In the genomic region with DNA sequence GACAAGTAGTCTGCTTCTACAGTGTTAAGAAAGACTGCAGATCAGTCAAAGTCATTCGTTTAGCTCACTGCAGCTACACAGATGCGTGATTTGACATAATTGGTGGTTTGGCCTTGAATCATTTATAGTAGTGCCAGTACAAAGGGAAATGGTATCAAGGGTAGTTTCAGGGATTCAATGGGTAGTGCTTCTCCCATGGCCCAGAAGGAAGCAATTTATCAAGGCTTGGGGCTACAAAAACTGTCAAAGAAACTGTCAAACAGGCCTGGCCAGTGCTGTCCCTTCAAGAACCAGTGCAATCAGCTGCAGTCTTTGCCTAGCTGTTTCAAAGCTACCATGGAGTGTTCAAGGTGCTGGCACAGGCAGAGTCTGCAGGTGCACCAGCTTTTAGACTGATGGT, we compare ENCODE assay signal across 21 mouse cellular contexts.
DNase-seq lines count a peak whose midpoint lies in the region; ATAC-seq and TF ChIP-seq lines count a peak whose summit lies in the region.
"Had no signal": no experiment of that assay in that cellular context is flagged by ENCODE, and none has a peak within 500 bp of the region (broad histone marks: within the 10 kb centered on the region; RNA-seq: fewer than 3 reads in every experiment).

No protein-coding gene starts in this region.

- no peak overlapping the region for H3K4me3 ChIP-seq in hindbrain, embryonic 16.5 days (ENCODE audit: low read length)
- no peak overlapping the region for H3K4me3 ChIP-seq in hindbrain, embryonic 14.5 days (replicated peaks; ENCODE audit: low read length)
- no peak overlapping the region for H3K4me3 ChIP-seq in midbrain, embryonic 15.5 days
- no peak overlapping the region for H3K4me3 ChIP-seq in midbrain, postnatal 0 days (ENCODE audit: low read depth, low read length)
- H3K4me3 ChIP-seq in midbrain, embryonic 16.5 days (ENCODE audit: low read depth, low read length) = no peak overlapping the region
- H3K4me3 ChIP-seq: embryonic facial prominence, embryonic 12.5 days; gastrocnemius, adult 2 months; heart, embryonic 12.5 days; hindbrain, embryonic 10.5 days; hindbrain, embryonic 15.5 days had no signal

- no peak overlapping the region for H3K9ac ChIP-seq in hindbrain, embryonic 16.5 days (ENCODE audit: low read depth, low read length)
- H3K9ac ChIP-seq in hindbrain, embryonic 14.5 days = no peak overlapping the region
- no peak overlapping the region for H3K9ac ChIP-seq in midbrain, embryonic 15.5 days
- no peak overlapping the region for H3K9ac ChIP-seq in midbrain, postnatal 0 days (replicated peaks; ENCODE audit: low read length, poor library complexity, severe bottlenecking)
- no peak overlapping the region for H3K9ac ChIP-seq in midbrain, embryonic 16.5 days (ENCODE audit: low read depth, low read length)
- H3K9ac ChIP-seq: embryonic facial prominence, embryonic 12.5 days; forebrain, postnatal 0 days; heart, embryonic 12.5 days; hindbrain, embryonic 15.5 days had no signal

- no peaks in the 10 kb centered on the region for H3K27me3 ChIP-seq in hindbrain, embryonic 16.5 days (replicated peaks; ENCODE audit: control insufficient read depth, insufficient read depth, low read length)
- no peaks in the 10 kb centered on the region for H3K27me3 ChIP-seq in hindbrain, embryonic 14.5 days (ENCODE audit: control insufficient read depth, insufficient read depth, low read length)
- H3K27me3 ChIP-seq in midbrain, embryonic 15.5 days (replicated peaks) = no peaks in the 10 kb centered on the region
- H3K27me3 ChIP-seq in midbrain, postnatal 0 days (ENCODE audit: insufficient read depth, low read length) = no peaks in the 10 kb centered on the region
- no peaks in the 10 kb centered on the region for H3K27me3 ChIP-seq in midbrain, embryonic 16.5 days (ENCODE audit: control insufficient read depth, insufficient read depth, low read depth, low read length)
- H3K27me3 ChIP-seq: CH12.LX; embryonic facial prominence, embryonic 12.5 days; heart, embryonic 12.5 days; hindbrain, embryonic 15.5 days; Patski had no signal

- no peak for TF ChIP-seq CTCF in midbrain, postnatal 0 days (IDR thresholded peaks at IDR 0.05)

- peak; percentile 3 for DNase-seq in adrenal gland, postnatal 10 days
- DNase-seq in adrenal gland, adult 8-10 months = no peak
- DNase-seq in hindbrain, embryonic 14.5 days (ENCODE audit: low spot score) = no peak
- DNase-seq in midbrain, postnatal 0 days (ENCODE audit: low spot score) = no peak
- DNase-seq: cerebellum, adult 11 months; cerebellum, adult 8-10 months; forebrain, postnatal 0 days; gastrocnemius, adult 2 months; gastrocnemius, postnatal 25 days; kidney, adult 18-20 months had no signal

- H3K36me3 ChIP-seq in hindbrain, embryonic 16.5 days (ENCODE audit: control insufficient read depth, insufficient read depth, low read length) = no peaks in the 10 kb centered on the region
- no peaks in the 10 kb centered on the region for H3K36me3 ChIP-seq in hindbrain, embryonic 14.5 days (replicated peaks; ENCODE audit: control insufficient read depth, insufficient read depth)
- H3K36me3 ChIP-seq in midbrain, embryonic 15.5 days (replicated peaks) = no peaks in the 10 kb centered on the region
- H3K36me3 ChIP-seq in midbrain, postnatal 0 days (ENCODE audit: insufficient read depth, low read length) = no peaks in the 10 kb centered on the region
- H3K36me3 ChIP-seq in midbrain, embryonic 16.5 days (ENCODE audit: control insufficient read depth, insufficient read depth, low read length) = no peaks in the 10 kb centered on the region
- H3K36me3 ChIP-seq: embryonic facial prominence, embryonic 12.5 days; heart, embryonic 12.5 days; hindbrain, embryonic 10.5 days; hindbrain, embryonic 15.5 days had no signal

- WGBS in hindbrain, embryonic 16.5 days = 55% methylated on average over 2 of the region's 2 CpGs
- WGBS in hindbrain, embryonic 14.5 days = 68% methylated on average over 2 of the region's 2 CpGs
- 60% methylated on average over 2 of the region's 2 CpGs for WGBS in midbrain, embryonic 15.5 days
- 64% methylated on average over 2 of the region's 2 CpGs for WGBS in midbrain, postnatal 0 days
- WGBS in midbrain, embryonic 16.5 days = 60% methylated on average over 2 of the region's 2 CpGs

- H3K4me1 ChIP-seq in hindbrain, embryonic 16.5 days (ENCODE audit: control insufficient read depth, insufficient read depth, low read depth, low read length) = no peaks in the 10 kb centered on the region
- H3K4me1 ChIP-seq in hindbrain, embryonic 14.5 days (replicated peaks; ENCODE audit: control insufficient read depth, insufficient read depth, low read length) = peaks cover 8% of the 10 kb centered on the region; the same call in 1 of the 2 replicates
- peaks cover 4% of the 10 kb centered on the region; the same call in 1 of the 2 replicates for H3K4me1 ChIP-seq in midbrain, embryonic 15.5 days
- no peaks in the 10 kb centered on the region for H3K4me1 ChIP-seq in midbrain, postnatal 0 days (ENCODE audit: insufficient read depth, low read length)
- peaks cover 9% of the 10 kb centered on the region for H3K4me1 ChIP-seq in midbrain, embryonic 16.5 days (ENCODE audit: control insufficient read depth, insufficient read depth, low read length)
- H3K4me1 ChIP-seq: embryonic facial prominence, embryonic 12.5 days; heart, embryonic 12.5 days; hindbrain, embryonic 15.5 days had no signal

- peak; percentile 11; the same call in 1 of the 2 replicates for ATAC-seq in hindbrain, embryonic 16.5 days
- no peak for ATAC-seq in hindbrain, embryonic 14.5 days (ENCODE audit: low FRiP score)
- ATAC-seq in midbrain, embryonic 15.5 days (replicated peaks) = 0 out of 2 replicates have a peak, but pooled peaks have one; percentile 46
- ATAC-seq in midbrain, postnatal 0 days (ENCODE audit: low FRiP score) = no peak
- peak; percentile 59 for ATAC-seq in midbrain, embryonic 16.5 days
- ATAC-seq: activated CD4-positive, CD25-positive, alpha-beta regulatory T cell, adult 4 months; forebrain, postnatal 0 days; inflammation-experienced regulatory T-cells, adult 6 months; Patski had no signal

- H3K27ac ChIP-seq in hindbrain, embryonic 16.5 days (ENCODE audit: low read depth, low read length) = no peak overlapping the region
- no peak overlapping the region for H3K27ac ChIP-seq in hindbrain, embryonic 14.5 days
- no peak overlapping the region for H3K27ac ChIP-seq in midbrain, embryonic 15.5 days
- H3K27ac ChIP-seq in midbrain, postnatal 0 days (ENCODE audit: low read depth, low read length) = no peak overlapping the region
- no peak overlapping the region for H3K27ac ChIP-seq in midbrain, embryonic 16.5 days (ENCODE audit: low read length)
- H3K27ac ChIP-seq: embryonic facial prominence, embryonic 12.5 days; gastrocnemius, adult 2 months; hindbrain, embryonic 10.5 days; hindbrain, embryonic 15.5 days had no signal

- H3K4me2 ChIP-seq in hindbrain, embryonic 16.5 days (ENCODE audit: low read length) = no peak overlapping the region
- H3K4me2 ChIP-seq in hindbrain, embryonic 14.5 days (replicated peaks) = no peak overlapping the region
- H3K4me2 ChIP-seq in midbrain, embryonic 15.5 days = no peak overlapping the region
- H3K4me2 ChIP-seq in midbrain, postnatal 0 days (ENCODE audit: low read depth, low read length, poor library complexity, severe bottlenecking) = no peak overlapping the region
- no peak overlapping the region for H3K4me2 ChIP-seq in midbrain, embryonic 16.5 days (ENCODE audit: low read length)
- H3K4me2 ChIP-seq: embryonic facial prominence, embryonic 12.5 days; heart, embryonic 12.5 days; hindbrain, embryonic 15.5 days had no signal

- no peaks in the 10 kb centered on the region for H3K9me3 ChIP-seq in hindbrain, embryonic 16.5 days (ENCODE audit: control insufficient read depth, low read length)
- no peaks in the 10 kb centered on the region for H3K9me3 ChIP-seq in hindbrain, embryonic 14.5 days (ENCODE audit: control insufficient read depth, low read length)
- no peaks in the 10 kb centered on the region for H3K9me3 ChIP-seq in midbrain, embryonic 15.5 days
- no peaks in the 10 kb centered on the region for H3K9me3 ChIP-seq in midbrain, postnatal 0 days (ENCODE audit: low read length)
- no peaks in the 10 kb centered on the region for H3K9me3 ChIP-seq in midbrain, embryonic 16.5 days (replicated peaks; ENCODE audit: control insufficient read depth, low read length, poor library complexity, severe bottlenecking)
- H3K9me3 ChIP-seq: embryonic facial prominence, embryonic 12.5 days; heart, embryonic 12.5 days; hindbrain, embryonic 10.5 days; hindbrain, embryonic 15.5 days had no signal

Comparison
In these comparisons a context has a peak if more than half of its experiments do, and no peak if none do; other contexts are left out.
1. ATAC-seq: peak in hindbrain, embryonic 16.5 days (single experiment), midbrain, embryonic 15.5 days (single experiment) and midbrain, embryonic 16.5 days (single experiment); none in hindbrain, embryonic 14.5 days (single experiment) and midbrain, postnatal 0 days (single experiment).